Mouse (Mus musculus): ENCODE measurements at regions not wholly inside any gene's neighbourhood (a gene's known extent, or its start where the extent isn't known, plus 50 kb on each side); places are given as distances from the start of the nearest gene placed in this dataset.

DNA sequence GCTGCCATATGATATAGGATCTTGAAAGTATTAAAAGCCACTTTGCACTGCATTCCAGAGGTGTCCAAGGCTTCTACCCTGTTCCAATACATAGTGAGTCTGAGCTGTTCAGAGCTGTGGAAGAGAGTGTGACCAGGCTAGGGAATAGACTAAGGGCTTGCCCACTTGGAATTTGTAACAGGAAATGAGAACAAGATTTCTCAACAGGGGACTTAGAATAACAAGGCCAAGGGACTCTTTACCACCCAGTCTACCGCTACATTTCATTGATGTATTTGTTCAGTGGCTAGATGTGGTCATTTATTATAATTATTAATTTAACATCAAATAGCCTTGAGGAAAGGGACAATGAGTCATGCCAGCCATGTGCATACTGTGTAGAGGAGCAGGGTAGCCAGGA is 202.3 kb upstream of the Nampt start:
- TF ChIP-seq CTCF (IDR thresholded peaks at IDR 0.05; ENCODE audit: low read depth, low read length) (no peak), TAL1 (conservative IDR thresholded peaks at IDR 0.05; ENCODE audit: low read depth, low read length) (no peak), GATA1 (IDR thresholded peaks at IDR 0.05; ENCODE audit: borderline replicate concordance, low read length) (no peak), POLR2AphosphoS5 (IDR thresholded peaks at IDR 0.05; ENCODE audit: insufficient replicate concordance, low read depth, low read length) (no peak), GATA2 (IDR thresholded peaks at IDR 0.05; ENCODE audit: borderline replicate concordance, low read depth, low read length) (no peak)
